Mouse (Mus musculus): ENCODE measurements around the gene Lrfn2.

- no peak for TF ChIP-seq EP300 (IDR thresholded peaks at IDR 0.05; ENCODE audit: insufficient read depth, low read depth, low read length)
- no peak for TF ChIP-seq CTCF (IDR thresholded peaks at IDR 0.05; ENCODE audit: low read depth, low read length)
- no peak for TF ChIP-seq POLR2A (IDR thresholded peaks at IDR 0.05; ENCODE audit: insufficient read depth, low read length)
These were observed 42.9 kb downstream of the Lrfn2 start for GRCm38 (mm10) chr17:48975055-48975454.
